Mouse (Mus musculus) limb, embryonic 15.5 days (tissue): ENCODE results near the gene Crtac1. TPM values are rescaled to one million over a fixed set of nuclear protein-coding genes. Genes with fewer than 3 reads are reported as not detected.

ENCODE experiments used
- ATAC-seq: fragments of 200-750 bp; cut with Nextera tagmentation; 2 replicates; pipeline ENCODE4 v1.8.0; 2017; ENCODE audit warnings: low read depth, moderate TSS enrichment; ENCODE audit not compliant: insufficient number of reproducible peaks, low FRiP score, low TSS enrichment
- H3K27ac ChIP-seq: fragments of 300-500 bp; sonication (generic); 2 replicates; pipeline ENCODE4 v1.5.1; 2015; ENCODE audit warnings: moderate library complexity, mild to moderate bottlenecking, inconsistent platforms
- H3K27me3 ChIP-seq: fragments of 300-500 bp; sonication (generic); 2 replicates; pipeline ENCODE4 v1.6.1; 2015; ENCODE audit warnings: inconsistent platforms
- H3K36me3 ChIP-seq: fragments of 300-500 bp; sonication (generic); 2 replicates; pipeline ENCODE4 v1.6.1; 2015; ENCODE audit warnings: inconsistent platforms
- H3K4me1 ChIP-seq: fragments of 300-500 bp; sonication (generic); 2 replicates; pipeline ENCODE4 v1.6.1; 2015; ENCODE audit warnings: inconsistent platforms
- H3K4me2 ChIP-seq: fragments of 300-500 bp; sonication (generic); 2 replicates; pipeline ENCODE4 v1.6.1; 2015; ENCODE audit warnings: mild to moderate bottlenecking, inconsistent platforms
- H3K4me3 ChIP-seq: fragments of 300-500 bp; sonication (generic); 2 replicates; pipeline ENCODE4 v1.5.1; 2015; ENCODE audit warnings: mild to moderate bottlenecking, inconsistent platforms
- H3K9ac ChIP-seq: fragments of 300-500 bp; sonication (generic); 2 replicates; pipeline ENCODE4 v1.6.1; 2015; ENCODE audit warnings: inconsistent platforms
- H3K9me3 ChIP-seq: fragments of 300-500 bp; sonication (generic); 2 replicates; pipeline ENCODE4 v1.6.1; 2016; ENCODE audit warnings: inconsistent platforms
- WGBS: fragments of 180-500 bp; shearing (Covaris S2); methylation state at CpG from one replicate; pipeline ENCODE4 v1.1.7; 2015; 5-methylcytosine and 5-hydroxymethylcytosine counted together
- polyA plus RNA-seq: library from polyadenylated mRNA; unstranded; fragments of >200 nt; fragmentation: Nextera tagmentation; extraction: Ambion mirVana; gene quantifications from 2 replicates; pipeline ENCODE4 v1.2.1, GENCODE M21; 2015

The Crtac1 gene
- polyA plus RNA-seq, 1 experiment from 2014 or later: 3.5 TPM

DNA sequence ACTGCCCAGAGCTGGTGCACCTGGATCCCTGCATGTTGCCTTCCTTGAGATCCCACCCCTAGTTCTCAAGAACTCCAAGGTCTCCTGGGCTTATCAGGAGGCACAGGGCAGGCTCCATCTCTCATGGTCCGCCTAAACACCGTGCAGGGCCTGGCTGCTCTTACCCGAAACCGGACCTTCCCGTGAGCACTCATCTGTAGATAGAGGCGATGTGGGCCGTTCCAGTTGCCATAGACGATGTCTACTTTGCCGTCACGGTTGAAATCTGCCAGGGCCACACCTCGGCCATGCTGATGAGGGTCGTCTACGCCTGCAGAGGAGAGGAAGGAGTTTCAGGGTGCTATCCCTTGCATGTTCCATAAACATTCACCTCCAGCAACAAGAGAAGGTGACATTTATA lies 127.1 kb downstream of the Crtac1 start:
- H3K4me3 ChIP-seq: no peak overlapping the region
- no peak overlapping the region for H3K27ac ChIP-seq
- H3K9ac ChIP-seq: no peak overlapping the region
- no peaks in the 10 kb centered on the region for H3K27me3 ChIP-seq
- H3K36me3 ChIP-seq: no peaks in the 10 kb centered on the region
- no peak for ATAC-seq
- H3K4me2 ChIP-seq: no peak overlapping the region
- 84% methylated on average over 13 of the region's 13 CpGs for WGBS
- 0 out of 2 replicates have a peak, but pooled peaks cover 4% of the 10 kb centered on the region for H3K4me1 ChIP-seq
- H3K9me3 ChIP-seq: no peaks in the 10 kb centered on the region

DNA sequence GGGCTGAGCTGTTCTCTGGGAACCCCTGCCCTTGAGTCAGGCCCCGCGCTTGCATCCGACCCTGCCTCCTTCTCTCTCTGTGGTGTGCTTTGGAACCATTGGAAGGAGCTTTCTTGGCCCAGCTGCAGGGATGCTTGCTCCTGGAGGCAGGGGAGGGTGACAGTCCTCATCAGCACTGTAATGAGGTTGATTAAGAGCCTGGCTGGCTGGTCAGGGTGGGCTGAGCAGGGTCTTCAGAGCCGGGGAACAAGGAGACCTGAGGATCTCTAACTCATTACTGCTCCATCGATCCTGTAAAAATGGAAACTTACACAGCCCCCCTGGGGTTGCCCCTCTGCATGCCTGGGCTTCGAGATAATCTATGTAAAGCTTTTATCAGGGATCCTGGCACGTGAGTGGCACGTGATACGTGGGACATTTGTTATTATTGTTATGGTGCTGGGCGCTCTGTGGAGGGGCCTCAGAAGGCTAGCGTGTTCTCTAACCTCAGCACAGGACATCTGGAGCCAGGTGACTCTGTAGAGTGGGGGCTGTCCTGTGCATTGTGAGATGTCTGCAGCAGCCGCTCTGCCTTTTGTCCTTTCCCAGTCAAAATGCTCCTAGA lies 128.3 kb downstream of the Crtac1 start:
- no peak for ATAC-seq
- Histone ChIP-seq H3K4me1 (0 out of 2 replicates have a peak, but pooled peaks cover 4% of the 10 kb centered on the region), H3K27me3 (no peaks in the 10 kb centered on the region), H3K36me3 (no peaks in the 10 kb centered on the region), H3K9me3 (no peaks in the 10 kb centered on the region), H3K4me2 (no peak overlapping the region), H3K4me3 (no peak overlapping the region), H3K9ac (no peak overlapping the region), H3K27ac (no peak overlapping the region)
- 65% methylated on average over 12 of the region's 12 CpGs for WGBS

DNA sequence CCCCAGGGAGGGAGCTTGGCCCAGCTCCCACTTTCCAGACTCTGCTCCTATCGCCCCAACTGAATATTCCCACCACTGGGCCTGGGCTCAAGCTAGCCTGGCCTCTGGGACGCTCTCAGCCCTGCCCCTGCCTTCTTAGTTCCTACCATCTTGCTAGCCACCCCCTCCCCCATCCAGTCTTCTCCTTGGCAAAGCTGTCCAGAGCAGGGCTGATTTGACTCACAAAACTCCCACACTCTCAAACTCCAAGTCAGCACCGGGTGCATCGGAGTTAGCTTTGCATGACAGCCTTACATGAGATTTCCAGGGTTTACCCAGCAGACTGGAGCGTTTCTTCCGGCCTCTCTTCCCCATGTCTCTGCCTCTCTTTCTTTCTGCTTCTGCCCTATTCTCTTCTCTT lies 138.4 kb downstream of the Crtac1 start:
- Histone ChIP-seq H3K27me3 (no peaks in the 10 kb centered on the region), H3K9me3 (no peaks in the 10 kb centered on the region), H3K4me1 (peaks cover 13% of the 10 kb centered on the region), H3K9ac (no peak overlapping the region), H3K4me3 (no peak overlapping the region), H3K27ac (no peak overlapping the region), H3K36me3 (no peaks in the 10 kb centered on the region), H3K4me2 (no peak overlapping the region)
- no peak for ATAC-seq
- WGBS: 77% methylated on average over 6 of the region's 6 CpGs

- Histone ChIP-seq H3K9ac (no peak overlapping the region), H3K27me3 (no peaks in the 10 kb centered on the region), H3K27ac (no peak overlapping the region), H3K4me2 (no peak overlapping the region), H3K9me3 (no peaks in the 10 kb centered on the region), H3K4me3 (no peak overlapping the region), H3K36me3 (no peaks in the 10 kb centered on the region), H3K4me1 (peaks cover 13% of the 10 kb centered on the region)
- 35% methylated on average over 8 of the region's 8 CpGs for WGBS
- ATAC-seq: no peak
Observed at GRCm38 (mm10) chr19:42292106-42292505, 139.5 kb downstream of the Crtac1 start.

- WGBS: 18% methylated on average over 7 of the region's 7 CpGs
- no peak overlapping the region for H3K9ac ChIP-seq
- H3K36me3 ChIP-seq: no peaks in the 10 kb centered on the region
- H3K4me1 ChIP-seq: peaks cover 13% of the 10 kb centered on the region
- no peaks in the 10 kb centered on the region for H3K9me3 ChIP-seq
- ATAC-seq: no peak
- H3K27ac ChIP-seq: no peak overlapping the region
- no peak overlapping the region for H3K4me3 ChIP-seq
- H3K4me2 ChIP-seq: no peak overlapping the region
- H3K27me3 ChIP-seq: no peaks in the 10 kb centered on the region
Observed at GRCm38 (mm10) chr19:42290954-42291661, 140.5 kb downstream of the Crtac1 start.

- WGBS: 75% methylated on average over 4 of the region's 4 CpGs
- Histone ChIP-seq H3K4me1 (peaks cover 13% of the 10 kb centered on the region), H3K4me3 (no peak overlapping the region), H3K9ac (no peak overlapping the region), H3K36me3 (no peaks in the 10 kb centered on the region), H3K27me3 (no peaks in the 10 kb centered on the region), H3K9me3 (no peaks in the 10 kb centered on the region), H3K4me2 (no peak overlapping the region), H3K27ac (no peak overlapping the region)
- ATAC-seq: no peak
Observed at GRCm38 (mm10) chr19:42288361-42288760, 143.2 kb downstream of the Crtac1 start.

GRCm38 (mm10) chr19:42284178-42284577 lies 147.4 kb downstream of the Crtac1 start:
- H3K4me2 ChIP-seq: no peak overlapping the region
- H3K27me3 ChIP-seq: no peaks in the 10 kb centered on the region
- H3K36me3 ChIP-seq: no peaks in the 10 kb centered on the region
- no peak overlapping the region for H3K9ac ChIP-seq
- WGBS: 74% methylated on average over 8 of the region's 8 CpGs
- H3K4me1 ChIP-seq: no peaks in the 10 kb centered on the region
- no peak overlapping the region for H3K4me3 ChIP-seq
- H3K27ac ChIP-seq: no peak overlapping the region
- no peaks in the 10 kb centered on the region for H3K9me3 ChIP-seq
- no peak for ATAC-seq

GRCm38 (mm10) chr19:42279611-42280010 lies 152.0 kb downstream of the Crtac1 start:
- Histone ChIP-seq H3K27ac (no peak overlapping the region), H3K36me3 (no peaks in the 10 kb centered on the region), H3K9ac (no peak overlapping the region), H3K27me3 (no peaks in the 10 kb centered on the region), H3K4me1 (no peaks in the 10 kb centered on the region), H3K4me3 (no peak overlapping the region), H3K9me3 (no peaks in the 10 kb centered on the region), H3K4me2 (no peak overlapping the region)
- WGBS: 64% methylated on average over 3 of the region's 3 CpGs
- no peak for ATAC-seq

- no peak overlapping the region for H3K27ac ChIP-seq
Observed at GRCm38 (mm10) chr19:42278461-42278860, 153.1 kb downstream of the Crtac1 start.

GRCm38 (mm10) chr19:42277288-42277687 lies 154.3 kb downstream of the Crtac1 start:
- no peak overlapping the region for H3K9ac ChIP-seq
- 76% methylated on average over 6 of the region's 6 CpGs for WGBS
- no peak overlapping the region for H3K4me3 ChIP-seq
- ATAC-seq: no peak
- no peaks in the 10 kb centered on the region for H3K36me3 ChIP-seq
- no peaks in the 10 kb centered on the region for H3K27me3 ChIP-seq
- no peak overlapping the region for H3K27ac ChIP-seq
- H3K4me1 ChIP-seq: no peaks in the 10 kb centered on the region
- H3K4me2 ChIP-seq: no peak overlapping the region
- no peaks in the 10 kb centered on the region for H3K9me3 ChIP-seq

More at GRCm38 (mm10) chr19:42278461-42278860, 153.1 kb downstream of the Crtac1 start:
- Histone ChIP-seq H3K4me2 (no peak overlapping the region), H3K9me3 (no peaks in the 10 kb centered on the region), H3K9ac (no peak overlapping the region), H3K4me1 (no peaks in the 10 kb centered on the region), H3K27me3 (no peaks in the 10 kb centered on the region), H3K4me3 (no peak overlapping the region), H3K36me3 (no peaks in the 10 kb centered on the region)
- WGBS: 81% methylated on average over 5 of the region's 5 CpGs
- ATAC-seq: no peak

GRCm38 (mm10) chr19:42272003-42272963 lies 159.3 kb downstream of the Crtac1 start:
- no peaks in the 10 kb centered on the region for H3K36me3 ChIP-seq
- H3K4me1 ChIP-seq: peaks cover 5% of the 10 kb centered on the region
- no peaks in the 10 kb centered on the region for H3K9me3 ChIP-seq
- no peak overlapping the region for H3K4me3 ChIP-seq
- H3K27me3 ChIP-seq: peaks cover 27% of the 10 kb centered on the region
- H3K9ac ChIP-seq: no peak overlapping the region
- no peak overlapping the region for H3K27ac ChIP-seq
- no peak for ATAC-seq
- H3K4me2 ChIP-seq: no peak overlapping the region
- WGBS: 42% methylated on average over 14 of the region's 14 CpGs

- no peak for ATAC-seq
- Histone ChIP-seq H3K9me3 (no peaks in the 10 kb centered on the region), H3K27me3 (peaks cover 27% of the 10 kb centered on the region), H3K27ac (no peak overlapping the region), H3K4me2 (no peak overlapping the region), H3K4me1 (peaks cover 5% of the 10 kb centered on the region), H3K9ac (no peak overlapping the region), H3K4me3 (no peak overlapping the region), H3K36me3 (no peaks in the 10 kb centered on the region)
- 77% methylated on average over 7 of the region's 7 CpGs for WGBS
Observed at GRCm38 (mm10) chr19:42271182-42271581, 160.4 kb downstream of the Crtac1 start.
